Mouse (Mus musculus) right cerebral cortex, postnatal 4 days (tissue): ENCODE results near the gene Morc3.
"Not testable (repeated sequence)": the region's sequence is repeated elsewhere in the genome, so short reads cannot be mapped to it uniquely, and the experiment has no call there.

Source experiments
- DNase-seq: peaks from one replicate; pipeline ENCODE4 v3.0.0-alpha.2; 2022

Gene Morc3

DNA sequence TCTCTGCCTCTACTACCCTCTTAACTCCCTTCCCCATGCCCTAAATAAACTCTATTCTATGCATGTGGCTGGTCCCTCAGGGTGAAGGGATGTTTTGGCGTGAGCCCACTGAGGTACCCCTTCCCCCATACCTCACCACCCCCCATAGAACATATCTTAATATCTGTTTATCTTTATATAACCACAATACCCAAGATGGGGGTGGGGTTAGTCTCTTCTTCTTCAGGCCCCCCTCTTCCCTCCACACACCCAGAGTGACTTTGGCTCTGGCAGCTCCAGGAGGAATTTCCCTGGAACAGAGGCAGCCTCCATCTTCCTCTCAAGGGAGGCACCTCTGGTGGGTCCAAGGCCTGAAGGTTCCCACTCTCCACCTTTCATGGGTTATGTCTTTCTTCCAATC lies 11.9 kb upstream of the Morc3 start:
- no peak for DNase-seq

DNA sequence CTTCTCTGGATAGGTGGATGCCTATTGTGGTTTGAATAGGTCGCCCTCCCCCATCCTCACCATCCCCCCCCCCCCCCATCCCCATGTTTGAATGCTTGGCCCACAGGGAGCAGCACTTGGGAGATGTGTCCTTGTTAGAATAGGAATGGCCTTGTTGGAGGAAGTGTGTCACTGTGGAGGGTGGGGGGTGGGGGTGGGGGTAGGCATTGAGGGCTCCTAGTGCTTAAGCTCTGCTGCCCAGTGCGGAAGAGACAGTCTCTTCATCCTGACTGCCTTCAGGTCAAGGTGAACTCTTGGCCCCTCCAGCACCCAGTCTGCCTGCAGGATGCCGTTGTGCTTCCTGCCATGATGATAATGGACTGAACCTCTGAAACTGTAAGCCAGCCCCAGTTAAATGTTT lies 10.2 kb upstream of the Morc3 start:
- DNase-seq: no peak

DNA sequence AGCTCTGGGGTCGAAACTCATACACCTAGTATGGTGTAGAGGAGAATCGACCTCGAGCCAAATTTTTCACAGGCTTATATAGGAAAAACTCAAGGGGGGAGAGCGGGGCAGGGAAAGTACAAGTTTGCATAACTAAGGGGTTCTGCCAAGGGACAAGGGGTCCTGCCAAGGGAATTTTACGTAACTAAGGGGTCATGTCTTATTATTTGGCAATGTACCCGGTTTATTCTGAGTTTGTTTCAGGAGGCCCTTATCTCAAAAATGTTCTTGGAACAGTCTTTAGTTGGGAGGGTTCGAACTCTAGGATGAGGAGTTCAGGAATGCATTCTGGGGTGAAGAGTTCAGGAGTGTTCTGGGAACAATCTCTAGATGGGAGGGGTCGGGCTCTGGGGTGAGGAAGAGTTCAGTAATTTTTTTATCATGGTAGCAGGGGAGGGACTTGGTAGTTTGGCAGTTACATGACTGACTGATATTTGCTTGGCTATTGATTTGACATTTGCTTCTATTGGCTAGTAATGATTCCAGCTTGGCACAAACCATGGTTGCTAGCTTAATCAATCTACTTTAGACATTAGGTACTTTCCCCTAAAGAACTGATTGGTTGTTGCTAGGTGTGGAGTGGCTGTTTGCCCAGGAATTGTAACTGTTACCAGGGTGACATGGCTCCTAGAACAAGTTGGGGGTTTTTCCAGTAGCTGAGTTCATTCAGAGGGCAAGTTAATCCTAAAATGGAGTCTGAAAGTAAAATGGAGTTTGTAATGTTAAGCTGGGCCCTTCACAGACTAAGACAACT lies 9.3 kb upstream of the Morc3 start:
- not testable (repeated sequence) for DNase-seq

DNA sequence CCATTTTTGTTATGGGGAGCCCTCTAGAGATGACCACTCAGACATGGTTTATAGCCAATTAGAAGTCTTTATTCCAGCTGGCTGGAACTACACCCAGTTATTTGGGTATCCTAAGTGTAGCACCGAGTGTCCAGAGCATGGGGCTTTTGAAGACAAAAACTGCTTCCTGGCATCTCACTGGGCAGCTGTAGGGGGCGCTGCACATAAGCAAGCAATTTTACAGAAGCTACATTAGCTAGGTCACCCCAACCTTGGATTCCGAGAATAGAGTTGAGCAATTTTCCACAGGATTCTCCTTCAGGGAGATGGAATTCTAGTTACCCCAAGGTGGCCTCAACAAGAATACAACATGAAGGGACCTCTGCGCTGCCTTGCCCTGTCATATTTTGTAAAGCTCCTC lies 7.1 kb upstream of the Morc3 start:
- no peak for DNase-seq

DNA sequence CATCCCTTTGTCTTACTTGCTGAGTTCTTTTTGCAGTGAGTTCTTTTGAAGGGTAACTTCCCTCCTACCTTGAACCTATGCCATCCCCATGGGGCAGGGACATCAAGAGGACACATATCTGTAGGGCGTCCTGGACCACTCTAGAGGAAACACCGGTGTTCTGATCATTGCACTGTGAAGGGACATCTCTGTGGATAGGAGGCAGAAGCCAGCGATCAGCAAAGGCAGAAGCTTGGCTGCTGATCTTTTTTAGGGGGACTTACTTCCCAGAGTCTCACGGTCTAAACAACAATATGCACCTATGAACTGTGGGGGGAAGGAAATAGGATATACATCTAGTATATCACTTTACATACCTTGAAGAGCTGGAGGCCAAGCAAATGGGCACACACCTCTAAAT lies 6.5 kb upstream of the Morc3 start:
- DNase-seq: no peak

DNA sequence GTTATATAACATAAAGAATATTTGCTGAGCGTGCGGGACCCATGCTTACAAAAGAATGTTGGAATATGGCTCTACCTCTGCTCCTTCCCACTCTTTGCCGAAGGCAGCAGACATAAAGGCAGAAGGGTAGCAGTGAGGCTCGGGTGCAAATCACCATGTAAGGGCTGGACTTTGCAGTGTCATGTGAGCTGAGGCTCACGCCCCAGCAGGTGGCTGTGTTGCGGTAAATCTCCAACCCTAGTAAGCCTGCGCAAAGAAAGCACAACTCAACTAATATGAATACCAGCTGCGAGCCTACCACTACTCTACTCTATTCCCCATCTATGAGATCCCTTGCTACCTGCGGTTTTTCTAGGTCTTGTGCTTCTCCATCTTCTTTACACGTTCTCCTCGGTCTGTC lies 5.9 kb upstream of the Morc3 start:
- DNase-seq: no peak

DNA sequence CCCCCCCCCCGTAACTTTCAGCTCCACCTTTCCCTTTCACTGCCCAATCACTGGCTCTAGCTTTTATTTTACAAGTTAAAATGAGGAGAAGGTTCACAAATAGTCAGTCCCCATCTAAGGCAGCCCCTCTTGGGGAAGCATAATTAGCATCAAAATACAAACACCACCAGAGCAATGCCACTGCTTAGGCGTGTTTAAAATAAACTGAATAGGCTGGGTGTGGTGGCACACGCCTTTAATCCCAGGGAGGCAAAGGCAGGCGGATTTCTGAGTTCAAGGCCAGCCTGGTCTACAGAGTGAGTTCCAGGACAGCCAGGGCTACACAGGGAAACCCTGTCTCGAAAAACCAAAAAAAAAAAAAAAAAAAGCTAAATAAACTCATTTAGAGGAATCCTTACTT lies 5.4 kb upstream of the Morc3 start:
- not testable (repeated sequence) for DNase-seq

DNA sequence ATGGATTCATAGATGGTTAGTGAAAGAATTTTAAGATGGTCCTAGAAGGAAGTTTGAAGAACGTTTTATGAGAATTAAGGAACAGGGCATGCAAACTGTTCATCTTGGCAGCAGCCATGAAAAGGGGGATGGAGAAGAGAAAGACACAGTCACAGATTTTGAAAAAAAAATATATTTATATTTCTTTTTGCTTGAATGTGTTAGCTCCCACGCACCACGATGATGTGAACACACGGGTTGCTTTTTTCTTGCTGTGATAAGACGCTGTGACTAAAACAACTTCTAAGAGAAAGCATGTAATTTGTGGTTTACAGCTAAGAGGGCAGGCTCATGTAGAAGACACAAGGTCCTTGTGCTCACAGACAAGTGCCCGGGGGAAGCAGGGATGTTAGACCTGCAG lies 5.0 kb upstream of the Morc3 start:
- DNase-seq: no peak

DNA sequence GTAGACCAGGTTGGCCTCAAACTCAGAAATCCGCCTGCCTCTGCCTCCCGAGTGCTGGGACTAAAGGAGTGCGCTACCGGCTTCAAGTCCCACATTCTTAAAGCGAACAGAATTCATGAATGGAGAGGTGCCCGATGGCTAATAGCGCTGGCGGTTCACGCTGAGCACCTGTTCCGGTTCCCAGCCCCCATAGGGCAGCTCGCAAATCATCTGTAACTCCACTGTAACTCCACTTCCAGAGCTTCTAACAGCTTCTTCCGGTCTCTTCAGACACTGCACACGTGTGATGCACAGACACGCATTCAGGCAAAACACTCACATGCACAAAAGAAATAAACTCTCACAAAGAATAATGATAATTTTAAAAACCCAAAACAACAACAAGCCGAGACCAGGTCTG lies 2.4 kb upstream of the Morc3 start:
- DNase-seq: no peak

DNA sequence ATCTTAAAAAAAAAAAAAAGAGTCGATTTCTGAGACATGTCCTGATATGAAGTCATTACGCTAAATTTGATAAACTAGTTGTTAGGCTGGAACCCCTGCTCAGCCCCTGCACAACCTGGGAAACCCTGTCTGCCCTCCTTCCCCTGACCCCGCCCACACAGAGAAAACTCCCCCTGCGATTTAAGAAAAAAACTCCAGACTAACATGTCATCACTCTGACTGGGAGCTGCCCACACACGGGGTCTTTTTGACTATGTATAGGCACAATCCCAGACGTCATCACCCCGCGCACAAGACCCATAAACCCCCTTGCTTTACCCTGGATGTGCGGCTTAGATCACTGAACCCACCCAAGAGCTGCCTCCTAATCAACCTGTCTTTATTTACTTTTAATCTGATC lies 1.9 kb upstream of the Morc3 start:
- DNase-seq: no peak

DNA sequence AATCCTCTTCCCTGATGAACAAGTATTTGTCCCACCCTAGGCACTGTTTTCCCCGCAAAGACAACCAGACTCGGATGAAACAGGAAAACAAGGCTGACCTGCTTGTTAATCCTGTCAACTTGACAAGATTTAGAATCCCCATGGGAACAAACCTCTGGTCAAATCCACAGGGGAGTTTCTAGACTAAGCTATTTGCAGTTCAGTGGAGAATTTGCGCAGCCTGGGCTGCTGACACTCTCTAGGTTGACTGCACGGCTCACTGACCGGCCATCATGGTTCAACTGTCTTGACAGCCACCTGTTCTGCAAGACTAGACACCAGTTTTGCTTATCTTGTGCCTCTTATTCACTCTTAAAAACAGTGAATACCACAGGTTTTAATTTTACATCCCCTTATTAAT lies 1.0 kb upstream of the Morc3 start:
- DNase-seq: no peak

DNA sequence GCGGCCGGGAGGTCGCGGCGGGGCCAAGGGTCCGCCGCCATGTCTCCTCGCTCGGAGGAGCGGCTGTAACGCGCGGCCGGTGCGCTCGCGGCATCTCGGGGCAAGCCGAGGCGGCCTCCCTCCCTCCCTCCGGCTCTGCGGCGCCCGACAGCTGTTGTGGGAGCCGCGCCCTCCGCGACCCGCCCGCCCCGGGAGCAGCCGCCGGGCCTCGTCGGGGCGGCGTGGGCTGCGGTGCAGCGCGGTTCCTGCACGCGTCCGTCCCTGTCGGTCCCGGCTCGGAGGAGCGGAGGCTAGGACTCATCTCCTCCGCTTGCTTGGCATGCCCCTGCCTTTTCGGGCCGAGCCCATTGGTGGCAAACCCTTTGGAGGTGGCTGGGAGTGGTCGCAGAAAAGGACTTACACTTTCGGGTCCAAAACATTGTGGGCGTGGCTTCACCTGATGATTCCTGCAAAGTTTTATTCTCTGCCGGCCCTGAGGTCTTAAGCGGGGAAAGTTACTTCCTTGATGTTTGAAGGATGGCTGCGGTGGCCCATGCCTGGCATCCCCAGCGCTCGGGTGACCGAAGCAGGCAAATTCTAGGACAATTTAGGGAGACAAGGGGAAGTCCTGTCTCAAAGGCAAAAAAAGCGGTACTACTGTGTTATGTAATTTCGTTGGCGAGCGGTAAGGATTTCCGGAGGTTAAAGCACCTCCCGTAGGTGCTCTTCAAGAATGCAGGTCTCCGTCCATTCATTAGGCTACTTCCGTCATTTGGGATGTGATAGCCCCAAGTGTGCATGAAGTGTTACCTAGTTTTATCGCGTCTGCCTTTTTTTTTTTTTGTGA lies 743 bp downstream of the Morc3 start:
- peak; percentile 34 for DNase-seq

DNA sequence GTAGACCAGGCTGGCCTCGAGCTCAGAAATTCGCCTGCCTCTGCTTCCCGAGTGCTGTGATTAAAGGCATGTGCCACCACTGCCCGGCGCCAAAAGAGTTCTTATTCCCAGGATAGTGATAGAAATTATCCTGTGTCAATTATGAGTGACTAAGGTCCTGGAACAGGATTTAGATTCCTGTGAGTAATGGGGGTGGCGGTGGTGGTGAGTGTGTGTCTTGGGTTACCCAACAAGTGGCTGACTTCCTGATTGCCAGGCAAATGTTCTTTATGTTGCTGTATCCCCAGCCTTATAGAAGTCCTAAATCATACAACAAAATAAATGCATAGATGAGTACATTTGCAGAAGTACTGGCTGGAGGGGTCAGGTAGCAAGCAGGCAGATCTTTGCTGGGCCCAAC lies 1.6 kb downstream of the Morc3 start:
- DNase-seq: no peak

DNA sequence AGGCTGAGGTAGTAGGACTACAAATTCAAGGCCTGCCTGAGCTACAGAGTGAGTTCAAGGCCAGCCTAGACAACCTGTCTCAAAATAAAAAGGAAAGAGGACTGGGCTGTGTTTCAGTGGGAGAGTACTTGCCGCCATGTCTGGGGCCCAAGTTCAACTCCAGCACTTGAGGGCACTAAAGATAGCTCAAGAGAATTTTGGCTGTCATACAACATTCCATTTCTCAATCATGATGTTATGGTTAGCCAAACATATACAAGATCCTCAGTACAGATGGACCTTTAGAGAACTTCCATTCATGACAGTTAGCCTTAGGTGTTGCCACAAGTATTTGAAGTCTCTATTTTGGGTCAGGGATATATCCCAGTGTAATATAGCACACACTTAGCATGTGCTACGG lies 2.2 kb downstream of the Morc3 start:
- no peak for DNase-seq

DNA sequence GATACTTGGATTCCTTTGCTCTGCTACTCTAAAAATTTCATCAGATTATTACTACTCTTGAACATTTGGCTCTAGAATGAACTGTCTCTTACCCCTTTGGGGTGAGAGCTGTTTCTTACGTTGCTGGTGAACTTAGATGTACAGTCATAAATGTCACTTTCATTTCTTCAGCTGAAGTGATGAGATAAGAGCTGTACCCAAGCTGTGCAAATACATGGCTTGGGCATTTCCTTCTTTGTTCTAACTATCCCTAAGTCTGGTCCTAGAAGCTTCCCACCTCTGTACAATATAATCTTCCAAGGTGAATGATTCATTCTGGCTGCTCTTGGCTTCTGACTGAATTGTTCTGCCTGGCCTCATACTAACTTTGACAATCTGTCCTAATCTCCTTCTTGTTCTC lies 7.1 kb downstream of the Morc3 start:
- no peak for DNase-seq

DNA sequence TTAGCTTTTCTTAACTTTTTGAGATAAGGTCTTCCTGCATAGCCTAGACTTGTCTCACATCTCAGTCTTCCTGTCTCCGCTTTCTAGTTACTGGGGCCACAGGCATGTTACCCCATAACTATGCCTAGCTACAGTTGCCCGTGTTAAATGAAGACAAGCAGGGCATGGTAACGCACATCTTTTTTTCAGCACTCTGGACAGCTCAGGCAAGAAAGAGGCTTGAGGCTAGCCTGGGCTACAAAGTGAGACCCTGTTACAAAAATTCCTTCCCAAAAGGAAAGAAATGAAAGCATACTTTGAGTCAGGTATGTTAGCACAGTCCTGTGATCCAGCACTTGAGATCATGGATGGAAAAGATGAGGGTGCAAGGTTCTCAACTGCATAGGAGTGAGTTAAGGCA lies 18.6 kb downstream of the Morc3 start:
- DNase-seq: no peak

DNA sequence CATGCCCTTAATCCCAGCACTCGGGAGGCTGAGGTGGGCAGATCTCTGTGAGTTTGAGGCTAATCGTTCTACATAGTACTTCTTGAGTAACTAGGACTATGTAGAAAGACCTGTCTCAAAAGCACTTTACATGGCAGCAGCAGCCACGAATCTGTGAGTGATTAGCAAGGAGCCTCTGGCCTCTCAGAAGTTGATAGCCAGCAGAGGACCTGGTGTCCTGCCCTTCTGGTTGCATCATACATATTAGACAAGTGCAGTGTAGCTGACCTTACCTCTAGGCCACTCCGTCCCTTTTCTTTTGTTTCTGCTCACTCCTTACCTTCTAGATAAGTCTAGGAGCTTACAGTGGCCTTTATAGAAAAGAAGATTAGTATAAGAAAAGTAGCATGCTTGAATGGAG lies 28.0 kb downstream of the Morc3 start:
- DNase-seq: no peak

DNA sequence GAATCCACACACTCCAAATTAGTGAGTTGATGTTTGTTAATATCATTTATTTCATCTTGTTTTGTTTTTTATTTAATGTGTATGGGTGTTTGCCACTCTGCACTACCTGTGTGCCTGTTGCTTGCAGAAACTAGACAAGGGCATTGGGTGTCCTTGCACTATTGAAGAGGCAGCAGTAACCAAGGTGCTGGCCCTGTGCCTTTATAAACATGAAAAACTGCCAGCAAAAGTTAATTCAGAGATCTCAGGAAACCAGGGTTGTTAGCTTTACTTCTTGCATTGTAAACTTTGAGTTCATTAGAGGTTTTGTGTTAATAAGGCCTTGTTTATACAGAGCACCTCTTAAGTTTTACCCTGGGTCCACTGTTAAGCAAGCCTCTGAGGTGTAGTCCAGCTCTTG lies 28.8 kb downstream of the Morc3 start:
- DNase-seq: no peak

DNA sequence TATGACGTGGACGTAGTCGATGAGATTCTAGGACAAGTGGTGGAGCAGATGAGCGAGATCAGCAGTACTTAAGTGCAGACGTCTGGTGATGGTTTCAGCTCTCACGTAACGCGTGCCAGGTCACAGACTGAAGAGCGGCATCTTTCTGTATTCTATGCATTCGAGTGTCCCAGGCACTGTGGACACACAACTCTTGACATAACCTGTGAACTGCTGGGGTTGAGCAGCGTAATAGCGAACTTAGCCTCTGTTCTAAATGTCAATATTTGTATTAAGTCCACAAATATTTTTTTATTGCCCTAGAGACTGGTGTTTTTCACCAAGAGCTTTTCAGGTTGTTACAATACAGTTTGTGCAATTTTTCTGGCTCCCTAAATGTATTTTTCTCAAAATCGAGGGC lies 42.9 kb downstream of the Morc3 start:
- DNase-seq: no peak

DNA sequence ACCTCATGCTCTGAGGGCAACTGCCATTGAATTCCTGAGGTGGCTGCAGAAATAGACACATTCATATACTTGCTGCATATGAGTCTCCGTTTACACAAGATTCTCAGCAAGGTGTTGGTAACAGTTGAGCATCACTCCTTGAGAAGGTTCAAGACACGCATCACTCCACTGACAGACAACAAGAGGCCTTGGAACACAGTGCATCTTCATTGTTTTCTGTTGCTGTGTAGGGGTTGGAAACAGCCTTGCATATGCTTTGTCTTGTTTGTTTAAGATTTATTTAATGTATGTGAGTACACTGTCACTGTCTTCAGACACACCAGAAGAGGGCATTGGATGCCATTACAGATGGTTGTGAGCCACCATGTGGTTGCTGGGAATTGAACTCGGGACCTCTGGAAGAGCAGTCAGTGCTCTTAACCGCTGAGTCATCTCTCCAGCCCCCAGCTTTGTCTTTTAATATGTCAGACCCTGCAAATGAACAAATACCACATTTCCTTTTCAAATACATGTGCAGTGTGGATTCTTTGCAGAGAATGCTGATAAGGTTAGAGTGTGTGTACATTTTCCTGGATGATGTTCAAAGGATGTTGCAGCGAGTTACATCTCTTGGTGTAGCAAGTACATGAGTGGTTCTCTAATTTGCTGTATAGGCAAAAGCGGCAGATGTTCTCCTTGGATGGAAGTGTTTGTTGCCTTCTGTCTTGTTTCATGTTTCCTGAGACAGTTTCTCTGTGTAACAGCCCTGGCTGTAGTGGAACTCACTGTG lies 45.9 kb downstream of the Morc3 start:
- DNase-seq: no peak

DNA sequence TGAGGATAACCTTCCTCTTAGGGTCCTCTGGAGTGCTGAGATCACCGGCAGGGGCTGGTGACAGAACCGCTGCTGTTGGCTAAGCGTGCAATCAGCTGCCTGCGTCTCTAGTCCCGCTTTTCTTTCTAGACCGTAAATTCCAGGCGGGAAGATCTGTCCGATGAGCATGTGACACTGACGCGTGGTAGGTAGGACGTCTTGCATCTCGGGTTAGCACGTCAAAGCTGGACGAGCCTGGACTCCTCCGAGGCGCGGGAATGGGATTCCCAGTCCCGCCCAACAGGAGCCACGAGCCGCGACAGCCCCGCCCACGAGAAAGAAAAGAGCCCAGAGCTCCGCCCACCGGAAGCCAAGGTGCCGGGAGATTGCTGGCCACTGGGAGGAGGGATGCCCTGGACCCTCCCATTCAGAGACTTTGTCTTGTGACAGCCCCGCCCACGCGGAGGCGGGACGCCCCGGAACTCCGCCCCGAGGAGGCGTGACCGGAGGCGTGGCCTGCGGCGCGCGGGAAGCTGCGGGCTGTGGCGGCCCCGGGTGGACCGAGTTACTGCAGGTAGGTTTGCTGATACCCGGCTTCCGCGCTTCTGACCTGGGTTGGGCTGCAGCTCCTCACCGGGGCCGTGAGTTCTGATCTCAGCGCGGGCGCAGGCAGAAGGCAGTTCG lies 51.6 kb downstream of the Morc3 start, which contains the start of gene Chaf1b:
TSS of gene Chaf1b (plus strand) at position 479 of the 663 bp plus-strand sequence.
- DNase-seq: peak; percentile 97

DNA sequence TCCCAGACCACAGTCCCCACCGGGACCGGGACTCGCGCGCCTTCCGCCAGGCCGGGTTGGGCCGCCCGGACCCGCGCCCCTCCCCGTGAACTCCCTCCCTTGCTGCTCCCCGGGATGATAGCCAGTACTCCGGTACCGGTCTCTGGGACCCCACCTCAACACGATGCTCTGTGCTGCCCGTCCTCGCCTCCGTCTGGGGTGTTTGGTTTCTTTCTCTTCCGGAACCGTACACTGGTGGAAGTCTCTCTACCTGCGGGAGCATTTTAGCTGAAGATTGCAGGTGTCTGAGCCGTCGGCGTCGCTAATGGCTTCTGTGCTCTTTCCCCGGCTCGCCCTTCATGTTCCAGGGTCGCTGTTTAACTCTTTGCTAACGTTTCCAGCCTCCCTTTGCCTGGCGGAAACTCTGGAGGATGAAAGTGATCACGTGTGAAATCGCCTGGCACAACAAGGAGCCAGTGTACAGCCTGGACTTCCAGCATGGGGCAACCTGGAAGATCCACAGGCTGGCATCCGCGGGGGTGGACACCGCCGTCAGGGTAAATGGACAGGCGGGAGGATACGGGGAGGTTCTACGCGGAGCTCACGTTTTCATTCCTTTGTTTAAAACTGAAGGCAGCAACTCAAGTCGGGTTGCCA lies 52.3 kb downstream of the Morc3 start:
- DNase-seq: peak; percentile 10

DNA sequence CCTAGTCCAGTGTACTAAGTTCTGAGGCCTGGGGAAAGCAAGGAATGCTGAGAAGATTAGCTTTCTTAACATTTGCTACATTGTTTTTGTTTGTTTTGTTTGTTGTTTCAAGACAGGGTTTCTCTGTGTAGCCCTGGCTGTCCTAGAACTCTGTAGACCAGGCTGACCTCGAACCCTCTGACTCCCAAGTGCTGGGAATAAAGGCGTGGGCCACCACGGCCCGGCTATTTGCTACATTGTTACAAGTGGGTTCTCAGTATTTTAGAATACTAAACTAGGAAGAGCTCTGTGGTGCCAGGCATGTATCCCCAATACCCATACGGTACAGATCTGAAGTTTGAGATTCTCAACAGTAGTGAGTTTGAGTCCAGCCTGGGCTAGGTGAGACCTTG lies 52.8 kb downstream of the Morc3 start:
- no peak for DNase-seq
